Mouse (Mus musculus) erythroblast, embryonic 14.5 days (primary cell): ENCODE data around the gene Krt84.

Experiments used
- GATA1 ChIP-seq: IDR thresholded peaks from 2 replicates; pipeline ENCODE4 v1.6.1; 2012; ENCODE audit warnings: low read length, inconsistent platforms, mixed read lengths
- TAL1 ChIP-seq: IDR thresholded peaks from 3 replicates; pipeline ENCODE4 v1.6.1; 2012; ENCODE audit warnings: low read length, inconsistent platforms, mixed read lengths

GRCm38 (mm10) chr15:101479666-101480060 lies 53.0 kb downstream of the Krt84 start:
- TF ChIP-seq GATA1 (no peak), TAL1 (no peak)
